Mouse (Mus musculus) left cerebral cortex, adult 2 months (tissue): ENCODE measurements around the gene Zfp26. TPM values are rescaled to one million over a fixed set of nuclear protein-coding genes. Genes with fewer than 3 reads are reported as not detected.

Source experiments
- DNase-seq, 2 experiments: peaks; one replicate each; pipeline ENCODE4 v3.0.0; 2021 to 2022; ENCODE audit warnings: low spot score in 2 of 2, mixed read lengths in 1 of 2; ENCODE audit errors: extremely low spot score in 1 of 2
- H3K27ac ChIP-seq: fragments of 200-600 bp; 2 replicates; pipeline ENCODE4 v1.8.1; 2022
- H3K4me3 ChIP-seq: fragments of 200-600 bp; 2 replicates; pipeline ENCODE4 v1.8.1; 2022
- CTCF ChIP-seq: fragments of 200-600 bp; IDR thresholded peaks from 2 replicates; pipeline ENCODE4 v1.8.1; 2022; ENCODE audit warnings: antibody characterized with exemption, mild to moderate bottlenecking, moderate library complexity
- intact Hi-C: fragments of 180-260 bp; cut with DNase I; formaldehyde crosslinking; loops from one replicate; pipeline ENCODE4 v1.15.1; 2025
- long read RNA-seq, 2 experiments: library from polyadenylated mRNA; stranded (forward); transcript quantifications; one replicate each; pipeline ENCODE4 v2.0.0; 2021; ENCODE audit warnings: borderline mapping rate in 2 of 2
- total RNA-seq, 2 experiments: library from RNA; stranded (reverse); gene quantifications; 2 replicates each; pipeline ENCODE4 v1.2.3; 2021

Gene Zfp26
- 10 to 100 TPM; 26.0 to 31.4 TPM for total RNA-seq
- long read RNA-seq, experiment 1, full-length matches to known transcripts: 2 of 10 reads
- long read RNA-seq, experiment 1, partial matches to known transcripts: 0 of 10 reads
- long read RNA-seq, experiment 1, other reads (novel, unspliced or antisense): 8 of 10 reads
- long read RNA-seq, experiment 2, full-length matches to known transcripts: 1 of 5 reads
- long read RNA-seq, experiment 2, partial matches to known transcripts: 0 of 5 reads
- long read RNA-seq, experiment 2, other reads (novel, unspliced or antisense): 4 of 5 reads

GRCm38 (mm10) chr9:20459377-20460317 is at the start of gene Zfp26:
TSS of gene Zfp26 (minus strand) at chr9:20460162.
- peak within 1 kb of the TSS; percentile 90 for H3K27ac ChIP-seq
- H3K4me3 ChIP-seq: peak within 1 kb of the TSS; percentile 78
- intact Hi-C loops: loop anchor here (5.0 to 10.0 kb wide), 3 partner anchors 145 to 375 kb away; partner anchors contain the start of gene Pin1
- DNase-seq: peak; percentile 74
- no peak for TF ChIP-seq CTCF

DNA sequence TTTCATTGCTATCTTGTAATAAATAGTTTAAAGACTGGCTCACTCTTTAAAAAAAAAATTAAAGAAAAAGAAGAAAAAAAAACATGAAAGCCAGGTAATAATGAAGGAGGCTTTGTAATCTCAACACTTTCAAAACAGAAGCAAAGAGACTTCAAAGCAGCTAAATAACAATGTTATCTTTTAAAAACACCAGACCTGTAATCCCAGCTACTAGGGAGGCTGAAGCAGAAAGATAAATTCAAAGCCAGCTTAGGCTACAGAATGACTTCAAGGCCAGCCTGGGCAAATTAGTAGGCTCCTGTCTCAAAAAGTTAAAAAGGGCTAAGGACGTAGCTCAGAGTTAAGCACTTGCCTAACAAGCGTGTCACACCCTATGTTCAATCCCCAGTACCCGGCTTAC is 49.7 kb upstream of the Zfp26 start:
- no peak for TF ChIP-seq CTCF
- intact Hi-C loops: no loop called here
- Histone ChIP-seq H3K4me3 (no peak overlapping the region), H3K27ac (no peak overlapping the region)
- no peak for DNase-seq

DNA sequence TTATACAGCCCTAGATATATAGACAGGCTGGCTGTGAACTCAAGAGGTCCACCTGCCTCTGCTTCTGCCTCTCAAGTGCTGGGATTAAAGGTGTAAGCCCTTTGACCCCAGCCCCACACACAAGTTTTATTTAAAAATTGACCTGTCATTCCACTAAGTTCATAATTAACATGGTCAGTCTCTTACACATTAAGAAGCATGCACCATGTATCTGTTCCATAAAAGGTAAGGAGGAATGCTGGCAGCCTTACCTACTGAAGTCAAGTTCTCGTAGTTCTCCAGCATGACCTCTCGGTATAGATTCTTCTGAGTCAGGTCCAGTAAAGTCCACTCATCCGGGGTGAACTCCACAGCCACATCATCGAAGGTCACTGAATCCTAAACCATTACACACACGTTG is 44.8 kb upstream of the Zfp26 start:
- H3K4me3 ChIP-seq: no peak overlapping the region
- DNase-seq: no peak
- no peak overlapping the region for H3K27ac ChIP-seq
- intact Hi-C loops: no loop called here
- TF ChIP-seq CTCF: no peak

- peak in 1 of 2 experiments; percentile 12 for DNase-seq
- peak overlapping the region; percentile 98 for H3K27ac ChIP-seq
- peak; percentile 2; the same call in 1 of the 2 replicates for TF ChIP-seq CTCF
- intact Hi-C loops: loop anchor here (2.0 to 10.0 kb wide), 4 partner anchors 26 to 152 kb away; partner anchors contain the start of genes Fbxl12, Ubl5 and Zfp266
- H3K4me3 ChIP-seq: peak overlapping the region; percentile 76
These were observed 33.3 kb upstream of the Zfp26 start for GRCm38 (mm10) chr9:20493281-20493680.

GRCm38 (mm10) chr9:20492527-20493233 is 32.7 kb upstream of the Zfp26 start, which contains the start of gene Zfp426:
TSS of gene Zfp426 (minus strand) at chr9:20492746.
- intact Hi-C loops: loop anchor here (2.0 to 10.0 kb wide), 4 partner anchors 26 to 152 kb away; partner anchors contain the start of genes Fbxl12, Ubl5 and Zfp266
- H3K27ac ChIP-seq: peak within 1 kb of the TSS; percentile 98
- peak; percentile 87 to 89 for DNase-seq
- peak within 1 kb of the TSS; percentile 76 for H3K4me3 ChIP-seq
- TF ChIP-seq CTCF: no peak

GRCm38 (mm10) chr9:20491858-20492526 is 32.0 kb upstream of the Zfp26 start:
- Histone ChIP-seq H3K4me3 (peak overlapping the region; percentile 76), H3K27ac (peak overlapping the region; percentile 98)
- peak; percentile 4 for TF ChIP-seq CTCF
- DNase-seq: no peak
- intact Hi-C loops: loop anchor here (2.0 to 10.0 kb wide), 4 partner anchors 25 to 153 kb away; partner anchors contain the start of genes Fbxl12, Ubl5 and Zfp266

- no peak overlapping the region for H3K4me3 ChIP-seq
- no peak for DNase-seq
- intact Hi-C loops: no loop called here
- H3K27ac ChIP-seq: no peak overlapping the region
- TF ChIP-seq CTCF: no peak
These were observed 29.6 kb upstream of the Zfp26 start for GRCm38 (mm10) chr9:20489536-20489935.

DNA sequence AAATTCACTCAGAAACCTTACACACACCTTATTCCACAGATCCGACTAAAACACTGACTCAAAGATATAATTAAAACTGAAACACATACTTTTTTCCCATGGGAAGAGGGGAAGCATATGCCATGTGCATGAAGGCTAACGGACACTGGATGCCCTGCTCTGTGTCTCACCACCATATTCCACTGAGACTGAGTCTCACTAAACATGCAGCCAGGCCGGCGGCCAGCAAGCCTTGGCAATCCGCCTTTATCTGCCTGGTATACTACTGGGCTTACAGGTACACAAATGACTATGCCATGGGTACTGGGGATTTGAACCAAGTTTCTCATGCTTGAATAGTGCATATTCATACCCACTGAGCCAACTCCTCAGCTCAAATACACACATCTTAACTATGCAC is 19.4 kb upstream of the Zfp26 start:
- no peak for TF ChIP-seq CTCF
- DNase-seq: no peak
- intact Hi-C loops: no loop called here
- Histone ChIP-seq H3K27ac (no peak overlapping the region), H3K4me3 (no peak overlapping the region)

DNA sequence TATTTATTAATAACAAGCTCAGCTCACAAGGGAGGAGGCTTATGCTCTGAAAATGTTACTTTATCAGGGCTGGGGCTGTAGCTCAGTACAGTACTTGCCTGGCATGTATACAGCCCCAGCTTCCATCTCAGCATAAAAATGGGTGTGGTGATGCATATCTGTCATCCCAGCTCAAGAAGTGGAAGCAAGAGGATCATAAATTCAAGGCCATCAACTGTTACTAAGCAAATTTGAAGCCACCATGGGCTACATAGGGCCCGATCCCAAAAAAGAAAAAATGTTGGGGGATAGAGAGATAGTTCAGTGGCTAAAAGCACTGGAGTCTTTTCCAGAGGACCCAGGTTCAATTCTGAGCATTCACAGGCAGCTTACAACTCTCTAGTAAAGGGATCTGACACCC is 16.7 kb upstream of the Zfp26 start:
- TF ChIP-seq CTCF: no peak
- Histone ChIP-seq H3K27ac (no peak overlapping the region), H3K4me3 (no peak overlapping the region)
- intact Hi-C loops: no loop called here
- no peak for DNase-seq

DNA sequence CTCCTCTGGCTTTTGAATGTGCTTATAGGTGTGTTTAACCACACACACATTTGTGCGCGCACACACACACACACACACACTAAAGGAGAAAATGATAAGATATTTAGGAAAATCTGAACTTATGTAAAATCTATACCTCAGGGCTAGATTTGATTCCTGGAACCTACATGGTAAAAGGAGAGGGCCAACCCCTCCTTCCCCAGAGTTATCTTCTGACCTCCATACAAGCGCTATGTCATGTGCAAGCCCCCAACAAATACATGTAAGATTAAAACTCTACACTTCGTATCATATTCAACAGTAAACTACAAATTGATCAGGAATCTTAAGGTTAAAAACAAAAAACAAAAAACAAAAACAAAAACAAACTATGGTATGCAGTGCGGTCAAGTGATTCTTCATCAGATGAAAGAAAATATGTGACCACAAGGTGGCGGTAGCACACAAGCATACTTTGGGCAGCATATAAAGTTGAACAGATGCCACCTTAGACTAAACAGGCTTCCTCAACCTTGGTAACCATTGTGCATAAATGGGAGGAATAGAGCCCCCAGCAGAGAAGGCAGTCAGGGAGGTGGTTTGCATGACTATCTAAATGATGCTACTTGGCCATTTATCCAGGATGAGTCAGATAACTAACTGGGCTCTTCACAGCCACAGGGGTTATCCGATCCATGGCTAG is 6.9 kb upstream of the Zfp26 start:
- Histone ChIP-seq H3K4me3 (no peak overlapping the region), H3K27ac (no peak overlapping the region)
- intact Hi-C loops: loop anchor here (2.0 to 10.0 kb wide), 6 partner anchors 26 to 368 kb away; partner anchors contain the start of genes Zfp426 and Zfp846
- TF ChIP-seq CTCF: peak; percentile 79
- peak; percentile 29 to 44 for DNase-seq
